Mouse (Mus musculus): Measurements from ENCODE around the gene Tas2r121. TPM values are rescaled to one million over a fixed set of nuclear protein-coding genes. Genes with fewer than 3 reads are reported as not detected.

Tas2r121 gene
- polyA plus RNA-seq (2012; rRNA removed; ENCODE audit: low replicate concordance), result not detected in 2 replicates

DNA sequence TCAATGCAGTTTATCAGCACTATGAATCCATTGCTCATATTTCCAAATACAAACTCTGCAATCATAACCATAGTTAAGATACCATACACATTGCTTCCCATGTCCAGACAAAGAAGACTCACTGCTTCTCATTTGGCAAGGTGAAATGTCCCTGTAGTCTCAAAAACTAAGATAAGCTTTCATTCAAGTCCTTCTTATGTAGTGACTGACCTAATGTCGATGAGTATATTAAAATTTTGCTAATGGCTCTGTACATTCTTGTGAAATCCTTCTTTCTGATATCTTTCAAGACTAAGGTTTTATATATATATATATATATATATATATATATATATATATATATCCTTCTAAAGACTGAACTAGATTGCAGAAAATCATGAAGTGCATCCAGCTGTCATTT is at the start of gene Tas2r121:
Gene Tas2r121, minus strand, starts transcription at position 101 of the 400 bp plus-strand sequence.

DNA sequence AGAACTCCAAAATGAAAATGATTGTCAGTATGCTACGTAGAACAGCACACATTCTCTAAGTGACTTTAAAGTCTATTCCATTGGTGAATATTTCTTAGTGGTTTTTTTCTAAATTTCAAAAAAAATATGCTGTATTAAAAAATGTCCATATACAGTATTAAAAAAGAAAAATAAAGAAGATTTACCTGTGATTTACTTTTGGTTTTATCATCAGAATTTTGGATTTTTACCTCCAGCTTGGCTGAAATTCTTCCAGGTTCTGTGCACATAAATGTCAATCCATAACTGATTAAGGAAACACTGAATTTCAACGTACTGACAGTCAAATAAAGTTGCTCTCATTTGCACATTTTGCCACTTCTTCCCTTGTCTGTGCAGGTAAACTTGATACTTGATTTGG is 37.1 kb upstream of the Tas2r121 start, which contains the start of gene Tas2r115:
Gene Tas2r115, minus strand, starts transcription at position 101 of the 400 bp plus-strand sequence.

DNA sequence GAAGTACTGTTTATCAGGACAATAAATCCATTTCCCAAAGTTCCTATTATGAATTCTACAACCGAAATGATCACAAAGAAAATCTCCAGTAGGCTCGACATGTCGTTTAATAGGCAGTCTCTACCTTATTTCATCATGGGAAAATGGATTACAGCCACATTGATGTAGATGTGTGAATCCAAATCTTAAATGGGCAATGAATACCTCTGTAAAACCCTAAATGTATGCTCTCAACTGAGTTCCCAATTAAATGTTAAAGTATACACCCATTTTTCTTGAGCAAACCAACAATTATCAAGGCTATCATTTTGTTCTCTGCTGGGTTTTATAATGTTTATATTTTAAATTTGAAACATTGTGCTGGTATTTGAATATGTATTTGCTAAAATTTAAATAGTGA is 11.0 kb upstream of the Tas2r121 start, which contains the start of gene Tas2r122:
Gene Tas2r122, minus strand, starts transcription at position 101 of the 400 bp plus-strand sequence.

DNA sequence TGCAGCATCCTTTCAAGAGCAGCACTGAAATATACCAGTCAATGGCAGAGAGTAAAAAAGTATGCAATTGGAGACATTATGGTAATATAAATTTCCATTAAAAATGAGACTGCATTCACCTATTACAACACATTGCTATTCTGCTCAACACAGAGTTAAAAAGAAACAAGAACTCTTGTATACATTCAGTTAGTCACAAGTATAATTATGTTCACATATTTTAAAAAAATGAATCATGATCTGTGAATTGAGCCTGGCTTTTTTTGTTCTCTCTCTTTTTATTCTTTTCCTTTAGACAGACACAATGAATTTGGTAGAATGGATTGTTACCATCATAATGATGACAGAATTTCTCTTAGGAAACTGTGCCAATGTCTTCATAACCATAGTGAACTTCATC is 44.2 kb downstream of the Tas2r121 start, which contains the start of gene Tas2r120:
Gene Tas2r120, plus strand, starts transcription at position 301 of the 400 bp plus-strand sequence.

DNA sequence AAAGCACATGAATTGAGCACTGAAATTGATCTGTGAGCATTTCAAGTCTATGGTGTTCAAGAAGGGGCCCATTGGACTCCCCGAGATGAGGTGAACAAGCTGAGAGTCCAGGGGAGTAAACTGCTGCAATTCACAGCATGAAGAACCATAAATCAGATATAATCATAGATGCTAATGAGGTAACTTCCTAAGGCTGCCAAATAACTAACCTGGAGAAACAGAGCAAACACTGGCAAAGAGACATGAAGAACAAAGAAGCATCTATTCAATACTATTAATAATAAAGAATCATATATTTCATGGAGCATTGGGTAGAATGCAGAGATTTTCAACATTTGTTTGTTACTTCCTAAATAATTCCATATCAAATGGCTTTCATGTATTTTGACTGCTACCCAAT is 49.4 kb downstream of the Tas2r121 start, which contains the start of gene A630073D07Rik:
Gene A630073D07Rik, minus strand, starts transcription at position 101 of the 400 bp plus-strand sequence.

Other genes with a start within 250 kb of the Tas2r121 start
- gene Prh1, start 131.2 kb downstream of the Tas2r121 start, polyA plus RNA-seq (2012; rRNA removed; ENCODE audit: low replicate concordance), result not detected in 2 replicates
- gene Prp2, start 105.1 kb downstream of the Tas2r121 start, polyA plus RNA-seq (2012; rRNA removed; ENCODE audit: low replicate concordance), result not detected in 2 replicates
- gene A630073D07Rik, start 49.5 kb downstream of the Tas2r121 start, polyA plus RNA-seq (2012; rRNA removed; ENCODE audit: low replicate concordance), result not detected in 2 replicates
- not detected in 2 replicates for gene Tas2r120, start 44.1 kb downstream of the Tas2r121 start, polyA plus RNA-seq (2012; rRNA removed; ENCODE audit: low replicate concordance)
- not detected in 2 replicates for gene Tas2r122, start 10.9 kb upstream of the Tas2r121 start, polyA plus RNA-seq (2012; rRNA removed; ENCODE audit: low replicate concordance)
- not detected in 2 replicates for gene Tas2r115, start 37.0 kb upstream of the Tas2r121 start, polyA plus RNA-seq (2012; rRNA removed; ENCODE audit: low replicate concordance)
- gene Tas2r124, start 53.7 kb upstream of the Tas2r121 start, polyA plus RNA-seq (2012; rRNA removed; ENCODE audit: low replicate concordance), result not detected in 2 replicates
- not detected in 2 replicates for gene Tas2r102, start 61.1 kb upstream of the Tas2r121 start, polyA plus RNA-seq (2012; rRNA removed; ENCODE audit: low replicate concordance)
- gene Tas2r136, start 77.2 kb upstream of the Tas2r121 start, polyA plus RNA-seq (2012; rRNA removed; ENCODE audit: low replicate concordance), result not detected in 2 replicates
- not detected in 2 replicates for gene Tas2r117, start 101.8 kb upstream of the Tas2r121 start, polyA plus RNA-seq (2012; rRNA removed; ENCODE audit: low replicate concordance)
- not detected in 2 replicates for gene Tas2r123, start 146.1 kb upstream of the Tas2r121 start, polyA plus RNA-seq (2012; rRNA removed; ENCODE audit: low replicate concordance)
- not detected in 2 replicates for gene Tas2r116, start 154.4 kb upstream of the Tas2r121 start, polyA plus RNA-seq (2012; rRNA removed; ENCODE audit: low replicate concordance)
- gene Tas2r110, start 167.0 kb upstream of the Tas2r121 start, polyA plus RNA-seq (2012; rRNA removed; ENCODE audit: low replicate concordance), result not detected in 2 replicates
- gene Tas2r113, start 192.0 kb upstream of the Tas2r121 start, polyA plus RNA-seq (2012; rRNA removed; ENCODE audit: low replicate concordance), result not detected in 2 replicates
- not detected in 2 replicates for gene Tas2r125, start 208.6 kb upstream of the Tas2r121 start, polyA plus RNA-seq (2012; rRNA removed; ENCODE audit: low replicate concordance)